Mouse (Mus musculus) liver, adult 2 months (tissue): ENCODE measurements around the gene Ndnf. TPM values are rescaled to one million over a fixed set of nuclear protein-coding genes. Genes with fewer than 3 reads are reported as not detected.

ENCODE experiments used
- DNase-seq: peaks from one replicate; pipeline ENCODE4 v3.0.0-alpha.2; 2011; ENCODE audit warnings: low read depth, low spot score; ENCODE audit errors: extremely low read depth
- H3K27ac ChIP-seq: fragments of 200-500 bp; replicated peaks from 2 replicates; pipeline ENCODE4 v1.5.1; 2012; ENCODE audit warnings: low read depth, mild to moderate bottlenecking, control low read depth, inconsistent platforms, low read length; ENCODE audit not compliant: insufficient read depth
- H3K27me3 ChIP-seq: fragments of 200-500 bp; 2 replicates; pipeline ENCODE4 v1.6.1; 2012; ENCODE audit warnings: mild to moderate bottlenecking, moderate library complexity, low read length, inconsistent platforms; ENCODE audit not compliant: control insufficient read depth, insufficient read depth
- H3K36me3 ChIP-seq: fragments of 200-500 bp; 2 replicates; pipeline ENCODE4 v1.6.1; 2012; ENCODE audit warnings: low read length, inconsistent platforms; ENCODE audit not compliant: control insufficient read depth, insufficient read depth
- H3K4me1 ChIP-seq: fragments of 200-500 bp; 2 replicates; pipeline ENCODE4 v1.6.1; 2011; ENCODE audit warnings: low read length; ENCODE audit not compliant: control insufficient read depth, insufficient read depth
- H3K4me3 ChIP-seq: fragments of 200-500 bp; 2 replicates; pipeline ENCODE4 v1.5.1; 2011; ENCODE audit warnings: low read depth, mild to moderate bottlenecking, control low read depth, low read length, moderate library complexity; ENCODE audit not compliant: insufficient read depth
- H3K79me2 ChIP-seq: fragments of 200-500 bp; 2 replicates; pipeline ENCODE4 v1.6.1; 2012; ENCODE audit warnings: inconsistent platforms, mild to moderate bottlenecking, low read length, moderate library complexity; ENCODE audit not compliant: control insufficient read depth, insufficient read depth
- H3K9ac ChIP-seq: fragments of 200-500 bp; 2 replicates; pipeline ENCODE4 v1.6.1; 2012; ENCODE audit warnings: low read depth, mild to moderate bottlenecking, control low read depth, inconsistent platforms, low read length
- CTCF ChIP-seq: fragments of 200-500 bp; IDR thresholded peaks from 2 replicates; pipeline ENCODE4 v1.5.1; 2011; ENCODE audit warnings: low read depth, low read length, control low read depth
- POLR2A ChIP-seq: fragments of 200-500 bp; IDR thresholded peaks from 2 replicates; pipeline ENCODE4 v1.6.1; 2011; ENCODE audit warnings: low read length, control low read depth; ENCODE audit not compliant: insufficient read depth; ENCODE audit errors: extremely low read depth
- WGBS: fragments of 180-500 bp; shearing (Covaris S2); methylation state at CpG from one replicate; pipeline ENCODE4 v1.1.7; 2018; 5-methylcytosine and 5-hydroxymethylcytosine counted together
- polyA plus RNA-seq: library from polyadenylated mRNA; depleted of rRNA; stranded (reverse); fragments of >200 nt; gene quantifications from 2 replicates; pipeline ENCODE4 v1.2.3, GENCODE M21; 2012; rRNA removed
- total RNA-seq: library from RNA; depleted of rRNA; stranded (reverse); fragments of >200 nt; gene quantifications from 2 replicates; pipeline ENCODE4 v1.2.3, GENCODE M21; 2014; rRNA removed

Gene Ndnf
- total and polyA plus RNA-seq, 2 experiments: 0.46 TPM; not detected in 1

GRCm38 (mm10) chr6:65759174-65759573 lies 87.8 kb downstream of the Ndnf start:
- TF ChIP-seq POLR2A (no peak), CTCF (no peak)
- no peak for DNase-seq
- 85% methylated on average over 5 of the region's 5 CpGs for WGBS

GRCm38 (mm10) chr6:65760073-65760472 lies 88.7 kb downstream of the Ndnf start:
- H3K9ac ChIP-seq: no peak overlapping the region
- H3K4me3 ChIP-seq: no peak overlapping the region
- WGBS: 95% methylated on average over 3 of the region's 3 CpGs
- H3K4me1 ChIP-seq: no peaks in the 10 kb centered on the region
- no peaks in the 10 kb centered on the region for H3K36me3 ChIP-seq
- no peaks in the 10 kb centered on the region for H3K79me2 ChIP-seq
- DNase-seq: no peak
- H3K27me3 ChIP-seq: no peaks in the 10 kb centered on the region
- TF ChIP-seq CTCF: no peak
- H3K27ac ChIP-seq: no peak overlapping the region

More at GRCm38 (mm10) chr6:65759174-65759573, 87.8 kb downstream of the Ndnf start:
- H3K27ac ChIP-seq: no peak overlapping the region
- H3K79me2 ChIP-seq: no peaks in the 10 kb centered on the region
- no peaks in the 10 kb centered on the region for H3K36me3 ChIP-seq
- no peak overlapping the region for H3K9ac ChIP-seq
- no peaks in the 10 kb centered on the region for H3K27me3 ChIP-seq
- no peak overlapping the region for H3K4me3 ChIP-seq
- no peaks in the 10 kb centered on the region for H3K4me1 ChIP-seq

Other genes starting within 250 kb of the Ndnf start
- 0.07 and 0.09 TPM in 2 replicates for gene Tnip3, start 146.3 kb upstream of the Ndnf start, total RNA-seq
- gene Tnip3, start 146.3 kb upstream of the Ndnf start, polyA plus RNA-seq: not detected in 2 replicates
- gene Prdm5, start 107.4 kb downstream of the Ndnf start, total RNA-seq: 0.18 and 0.47 TPM in 2 replicates
- gene Prdm5, start 107.4 kb downstream of the Ndnf start, polyA plus RNA-seq: not detected in 2 replicates